Mouse (Mus musculus): ENCODE data around the gene Fgf3. TPM values are rescaled to one million over a fixed set of nuclear protein-coding genes. Genes with fewer than 3 reads are reported as not detected.

Fgf3 gene
- polyA plus RNA-seq, 1 experiment = 0.12 TPM

Other genes with a start within 250 kb of the Fgf3 start
- gene Ano1, start 86.1 kb upstream of the Fgf3 start, polyA plus RNA-seq (2012; rRNA removed) = 5.3 and 8.9 TPM in 2 replicates
- gene Fgf4, start 9.3 kb downstream of the Fgf3 start, polyA plus RNA-seq (2012; rRNA removed) = not detected in 2 replicates
- not detected in 2 replicates for gene Fgf15, start 58.4 kb downstream of the Fgf3 start, polyA plus RNA-seq (2012; rRNA removed)
- 36.5 and 44.2 TPM in 2 replicates for gene LTO1, start 77.0 kb downstream of the Fgf3 start, polyA plus RNA-seq (2012; rRNA removed)
- 29.8 and 36.6 TPM in 2 replicates for gene Ccnd1, start 101.8 kb downstream of the Fgf3 start, polyA plus RNA-seq (2012; rRNA removed)